Mouse (Mus musculus) liver, adult 2 months (tissue): Measurements from ENCODE around the gene Hhipl1.

ENCODE experiments used
- CTCF ChIP-seq: fragments of 200-500 bp; IDR thresholded peaks from 2 replicates; pipeline ENCODE4 v1.5.1; 2011; ENCODE audit warnings: low read depth, low read length, control low read depth
- POLR2A ChIP-seq: fragments of 200-500 bp; IDR thresholded peaks from 2 replicates; pipeline ENCODE4 v1.6.1; 2011; ENCODE audit warnings: low read length, control low read depth; ENCODE audit not compliant: insufficient read depth; ENCODE audit errors: extremely low read depth

DNA sequence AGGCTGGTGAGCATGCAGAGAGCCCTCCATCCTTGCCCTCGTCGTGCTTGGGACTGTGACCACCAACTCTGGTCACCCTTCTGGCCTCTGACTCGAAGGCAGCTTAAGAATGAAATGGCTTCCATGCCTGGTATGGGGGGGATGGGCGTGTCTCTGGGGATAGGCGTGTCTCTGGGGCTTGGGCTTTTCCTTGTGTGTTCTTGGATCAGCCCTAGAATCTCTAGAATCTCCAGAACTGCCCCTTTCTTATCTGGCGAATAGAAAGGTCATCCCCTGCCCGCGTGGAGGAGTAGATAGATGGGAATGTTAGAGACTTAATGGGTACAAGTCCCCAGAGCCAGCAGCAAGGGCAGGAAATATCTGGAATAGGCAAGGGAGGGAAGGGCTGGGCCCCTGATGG is 14.0 kb downstream of the Hhipl1 start:
- TF ChIP-seq POLR2A (no peak), CTCF (no peak)
